Mouse (Mus musculus): ENCODE measurements around the gene Pde12. TPM values are rescaled to one million over a fixed set of nuclear protein-coding genes. Genes with fewer than 3 reads are reported as not detected.

Pde12 gene
- polyA plus RNA-seq (2012; rRNA removed) = 8.1 and 8.4 TPM in 2 replicates

DNA sequence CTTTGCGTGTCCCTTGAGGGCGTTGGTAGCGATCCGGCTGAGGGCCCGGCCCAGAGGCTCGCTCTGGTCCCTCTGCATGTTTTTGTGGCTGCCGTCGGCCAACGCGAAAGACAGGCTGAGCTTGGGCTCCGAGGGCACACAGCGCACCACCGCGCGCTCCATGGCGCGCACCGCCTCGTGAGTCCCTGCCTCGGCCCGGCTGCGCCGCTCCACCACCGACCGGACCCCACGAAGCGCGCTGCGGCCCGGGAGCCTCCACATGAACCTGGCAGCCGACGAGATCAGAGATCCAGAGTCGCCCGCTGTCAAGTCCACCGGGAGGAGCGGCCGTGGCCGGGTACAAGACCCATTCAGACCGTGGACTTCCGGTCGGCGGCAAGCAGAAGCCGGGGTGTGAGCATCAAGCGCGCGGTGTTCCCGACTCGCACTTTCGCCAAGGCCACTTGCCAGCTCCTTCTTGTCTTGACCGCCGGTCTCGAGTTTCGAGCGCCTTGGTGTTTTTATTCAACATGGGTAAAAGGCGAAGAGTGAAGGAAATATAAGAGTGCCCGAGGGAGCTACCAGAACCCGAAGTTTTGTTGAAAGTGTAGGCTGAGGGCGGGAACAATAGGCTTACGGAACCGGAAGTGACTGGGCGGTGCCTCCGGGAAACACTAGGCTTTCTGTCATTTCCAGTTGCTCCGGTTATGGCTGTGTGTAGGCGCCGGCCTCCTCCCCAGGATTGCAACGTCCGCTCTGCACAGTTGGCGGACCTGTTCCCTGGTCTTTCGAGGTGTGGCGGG lies at the start of gene Pde12:
TSS of gene Pde12 (minus strand) at position 592 of the 782 bp plus-strand sequence.

DNA sequence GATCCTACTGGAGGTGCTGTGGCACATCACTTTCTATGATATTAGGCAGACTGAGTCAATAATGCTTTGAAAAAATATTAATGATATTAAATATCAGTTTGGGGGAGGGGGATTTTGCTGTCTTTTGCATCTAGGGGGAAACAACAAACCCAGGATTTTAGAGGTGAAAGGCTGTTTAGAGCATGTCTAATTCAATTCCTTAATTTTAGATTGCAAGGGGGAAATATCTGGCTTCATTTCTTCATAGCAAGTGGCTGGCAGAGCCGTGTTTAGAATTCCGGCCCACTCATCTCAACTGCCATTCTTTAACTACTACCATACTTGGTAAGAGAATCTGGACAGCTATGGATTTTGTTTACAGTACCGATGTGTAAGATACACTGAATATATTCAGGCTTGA lies 23.3 kb upstream of the Pde12 start, which contains the start of gene Dnah12:
TSS of gene Dnah12 (plus strand) at position 301 of the 400 bp plus-strand sequence.

GRCm38 (mm10) chr14:26637851-26638707 lies 31.6 kb downstream of the Pde12 start, which contains the start of gene Arf4:
Gene Arf4, plus strand, starts transcription at chr14:26638074.

Other genes starting within 250 kb of the Pde12 start
- 27.9 and 42.2 TPM in 2 replicates for gene Slmap, start 135.0 kb downstream of the Pde12 start, polyA plus RNA-seq (2012; rRNA removed)
- gene Dennd6a, start 96.0 kb downstream of the Pde12 start, polyA plus RNA-seq (2012; rRNA removed) = 13.9 and 14.7 TPM in 2 replicates
- gene Arf4, start 31.8 kb downstream of the Pde12 start, polyA plus RNA-seq (2012; rRNA removed) = 272 and 354 TPM in 2 replicates
- 0.16 and 0.23 TPM in 2 replicates for gene Dnah12, start 23.4 kb upstream of the Pde12 start, polyA plus RNA-seq (2012; rRNA removed)
- gene Asb14, start 224.7 kb upstream of the Pde12 start, polyA plus RNA-seq (2012; rRNA removed) = 0.80 and 0.84 TPM in 2 replicates

Data from ovary, adult 2 months (tissue).